Comparison of ENCODE assay signal across 13 mouse cellular contexts in the genomic region with DNA sequence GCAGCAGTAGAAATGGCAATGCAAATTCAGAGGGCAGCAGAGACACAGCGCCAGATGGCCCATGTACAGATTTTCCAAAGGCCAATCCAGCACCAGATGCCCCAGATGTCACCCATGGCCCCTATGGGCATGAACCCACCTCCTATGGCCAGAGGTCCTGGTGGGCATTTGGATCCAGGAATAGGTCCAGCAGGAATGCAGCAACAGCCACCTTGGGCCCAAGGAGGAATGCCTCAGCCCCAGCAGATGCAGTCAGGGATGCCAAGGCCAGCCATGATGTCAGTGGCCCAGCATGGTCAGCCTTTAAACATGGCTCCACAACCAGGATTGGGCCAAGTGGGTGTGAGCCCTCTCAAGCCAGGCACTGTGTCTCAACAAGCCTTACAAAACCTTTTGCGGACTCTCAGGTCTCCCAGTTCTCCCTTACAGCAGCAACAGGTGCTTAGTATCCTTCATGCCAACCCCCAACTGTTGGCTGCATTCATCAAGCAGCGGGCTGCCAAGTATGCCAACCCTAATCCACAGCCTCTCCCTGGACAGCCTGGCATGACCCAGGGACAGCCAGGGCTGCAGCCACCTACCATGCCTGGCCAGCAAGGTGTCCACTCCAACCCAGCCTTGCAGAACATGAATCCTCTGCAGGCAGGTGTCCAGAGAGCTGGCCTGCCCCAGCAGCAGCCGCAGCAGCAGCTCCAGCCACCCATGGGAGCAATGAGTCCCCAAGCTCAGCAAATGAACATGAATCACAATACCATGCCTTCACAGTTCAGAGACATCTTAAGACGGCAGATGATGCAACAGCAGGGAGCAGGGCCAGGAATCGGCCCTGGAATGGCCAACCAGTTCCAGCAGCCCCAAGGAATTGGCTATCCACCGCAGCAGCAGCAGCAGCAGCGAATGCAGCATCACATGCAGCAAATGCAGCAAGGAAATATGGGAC. TPM values are rescaled to one million over a fixed set of nuclear protein-coding genes. Genes with fewer than 3 reads are reported as not detected.
DNase-seq lines count a peak whose midpoint lies in the region; ATAC-seq and TF ChIP-seq lines count a peak whose summit lies in the region.
"Had no signal": no experiment of that assay in that cellular context is flagged by ENCODE, and none has a peak within 500 bp of the region (broad histone marks: within the 10 kb centered on the region; RNA-seq: fewer than 3 reads in every experiment).

No protein-coding gene starts in this region.

- no peak overlapping the region for H3K9ac ChIP-seq in intestine, embryonic 14.5 days (ENCODE audit: low read length)
- H3K9ac ChIP-seq in intestine, postnatal 0 days (ENCODE audit: low read depth, low read length) = no peak overlapping the region
- H3K9ac ChIP-seq in forebrain, embryonic 11.5 days (ENCODE audit: low read length) = no peak overlapping the region
- H3K9ac ChIP-seq: lung, embryonic 14.5 days; midbrain, embryonic 15.5 days; neural tube, embryonic 15.5 days had no signal

- H3K36me3 ChIP-seq in intestine, embryonic 14.5 days (ENCODE audit: control insufficient read depth, insufficient read depth, low read length) = peaks cover 71% of the 10 kb centered on the region
- peaks cover 57% of the 10 kb centered on the region for H3K36me3 ChIP-seq in intestine, postnatal 0 days (ENCODE audit: control insufficient read depth, insufficient read depth)
- H3K36me3 ChIP-seq in midbrain, embryonic 10.5 days = peaks cover 79% of the 10 kb centered on the region
- peaks cover 32% of the 10 kb centered on the region for H3K36me3 ChIP-seq in forebrain, embryonic 11.5 days (ENCODE audit: control insufficient read depth, insufficient read depth, low read length)

- no peak for TF ChIP-seq CTCF in intestine, postnatal 0 days (IDR thresholded peaks at IDR 0.05; ENCODE audit: low read depth)

- no peak overlapping the region for H3K4me2 ChIP-seq in intestine, embryonic 14.5 days (ENCODE audit: low read length)
- H3K4me2 ChIP-seq in intestine, postnatal 0 days (replicated peaks; ENCODE audit: low read depth) = no peak overlapping the region
- no peak overlapping the region for H3K4me2 ChIP-seq in forebrain, embryonic 11.5 days (ENCODE audit: low read depth, low read length, severe bottlenecking)
- H3K4me2 ChIP-seq: lung, embryonic 14.5 days; midbrain, embryonic 15.5 days; neural tube, embryonic 15.5 days had no signal

- H3K4me3 ChIP-seq in intestine, embryonic 14.5 days (ENCODE audit: low read depth, low read length) = no peak overlapping the region
- H3K4me3 ChIP-seq in intestine, postnatal 0 days (ENCODE audit: low read depth, low read length) = no peak overlapping the region
- H3K4me3 ChIP-seq in midbrain, embryonic 10.5 days = no peak overlapping the region
- no peak overlapping the region for H3K4me3 ChIP-seq in forebrain, embryonic 11.5 days (ENCODE audit: low read depth, low read length)
- H3K4me3 ChIP-seq: left cerebral cortex, adult 2 months; midbrain, embryonic 15.5 days; neural tube, embryonic 15.5 days had no signal

- DNase-seq in intestine, embryonic 14.5 days (ENCODE audit: low spot score) = peak; percentile 38
- DNase-seq in adipocyte (ENCODE audit: low spot score) = peak; percentile 74
- DNase-seq in cerebellum, adult 8-10 months = peak; percentile 52
- DNase-seq in gastrocnemius, postnatal 36 days = peak; percentile 24 to 32
- no peak for DNase-seq in midbrain, embryonic 10.5 days (ENCODE audit: low spot score)
- DNase-seq in spleen, adult 18-20 months = no peak
- no peak for DNase-seq in forebrain, embryonic 11.5 days (ENCODE audit: low spot score)
- DNase-seq: lung, embryonic 14.5 days; thymus, adult 18-20 months had no signal

- no peaks in the 10 kb centered on the region for H3K9me3 ChIP-seq in intestine, embryonic 14.5 days (ENCODE audit: control insufficient read depth, low read length)
- H3K9me3 ChIP-seq in intestine, postnatal 0 days (ENCODE audit: control insufficient read depth) = no peaks in the 10 kb centered on the region
- no peaks in the 10 kb centered on the region for H3K9me3 ChIP-seq in midbrain, embryonic 10.5 days (replicated peaks)
- no peaks in the 10 kb centered on the region for H3K9me3 ChIP-seq in forebrain, embryonic 11.5 days (ENCODE audit: control insufficient read depth, low read length)
- H3K9me3 ChIP-seq: midbrain, embryonic 15.5 days; neural tube, embryonic 15.5 days had no signal

- intact Hi-C loops in gastrocnemius, postnatal 36 days (cut with DNase I) = loop anchor here (5.0 kb wide), 1 partner anchor 272 kb away; no protein-coding TSS in a partner anchor

- no peak overlapping the region for H3K27ac ChIP-seq in intestine, embryonic 14.5 days (ENCODE audit: low read depth)
- H3K27ac ChIP-seq in intestine, postnatal 0 days (ENCODE audit: low read depth, low read length) = no peak overlapping the region; the same call in 1 of the 2 replicates
- H3K27ac ChIP-seq in midbrain, embryonic 10.5 days (replicated peaks) = no peak overlapping the region
- H3K27ac ChIP-seq in forebrain, embryonic 11.5 days (ENCODE audit: low read depth, low read length) = no peak overlapping the region
- H3K27ac ChIP-seq: left cerebral cortex, adult 2 months; midbrain, embryonic 15.5 days; neural tube, embryonic 15.5 days had no signal

- 94% methylated on average over 8 of the region's 8 CpGs for WGBS in intestine, embryonic 14.5 days
- WGBS in intestine, postnatal 0 days = 94% methylated on average over 8 of the region's 8 CpGs
- 92% methylated on average over 8 of the region's 8 CpGs for WGBS in midbrain, embryonic 10.5 days
- WGBS in forebrain, embryonic 11.5 days = 91% methylated on average over 8 of the region's 8 CpGs

- H3K4me1 ChIP-seq in intestine, embryonic 14.5 days (replicated peaks; ENCODE audit: control insufficient read depth, insufficient read depth, low read length) = no peaks in the 10 kb centered on the region
- H3K4me1 ChIP-seq in intestine, postnatal 0 days (replicated peaks; ENCODE audit: control insufficient read depth, insufficient read depth, low read length) = no peaks in the 10 kb centered on the region
- H3K4me1 ChIP-seq in midbrain, embryonic 10.5 days = no peaks in the 10 kb centered on the region
- H3K4me1 ChIP-seq in forebrain, embryonic 11.5 days (replicated peaks; ENCODE audit: control insufficient read depth, insufficient read depth, low read length) = no peaks in the 10 kb centered on the region
- H3K4me1 ChIP-seq: midbrain, embryonic 15.5 days; neural tube, embryonic 15.5 days had no signal

- no peaks in the 10 kb centered on the region for H3K27me3 ChIP-seq in intestine, embryonic 14.5 days (replicated peaks; ENCODE audit: control insufficient read depth, insufficient read depth, low read length)
- H3K27me3 ChIP-seq in intestine, postnatal 0 days (replicated peaks; ENCODE audit: control insufficient read depth, insufficient read depth, low read length) = no peaks in the 10 kb centered on the region
- no peaks in the 10 kb centered on the region for H3K27me3 ChIP-seq in midbrain, embryonic 10.5 days (ENCODE audit: low read depth, poor library complexity, severe bottlenecking)
- no peaks in the 10 kb centered on the region for H3K27me3 ChIP-seq in forebrain, embryonic 11.5 days (ENCODE audit: control insufficient read depth, insufficient read depth, low read length)
- H3K27me3 ChIP-seq: midbrain, embryonic 15.5 days; neural tube, embryonic 15.5 days had no signal

- no peak for ATAC-seq in intestine, embryonic 14.5 days (replicated peaks; ENCODE audit: low FRiP score, low TSS enrichment, low read depth)
- ATAC-seq in intestine, postnatal 0 days = no peak
- no peak for ATAC-seq in forebrain, embryonic 11.5 days (replicated peaks; ENCODE audit: low FRiP score)
- ATAC-seq: midbrain, embryonic 15.5 days had no signal

RNA-seq across cellular contexts. Expression of a gene that starts 13.9 kb away (rescaled TPM):
- 23.4 and 24.5 TPM in 2 replicates for polyA plus RNA-seq in intestine, embryonic 14.5 days (2014; fragmentation: Nextera tagmentation; extraction: Ambion mirVana)
- 8.3 and 8.7 TPM in 2 replicates for polyA plus RNA-seq in intestine, postnatal 0 days (2015; fragmentation: Nextera tagmentation; extraction: Ambion mirVana)
- 1 to 10 TPM; 7.3 TPM for total RNA-seq in gastrocnemius, postnatal 36 days (2021)
- 44.6 and 46.1 TPM in 2 replicates for polyA plus RNA-seq in midbrain, embryonic 10.5 days (2016; fragmentation: Nextera tagmentation; extraction: Ambion mirVana)
- polyA plus RNA-seq in forebrain, embryonic 11.5 days (2014; fragmentation: Nextera tagmentation; extraction: Ambion mirVana) = 39.3 and 43.6 TPM in 2 replicates

RNA-seq across cellular contexts. Expression of a gene that starts 47.3 kb away (rescaled TPM):
- polyA plus RNA-seq in intestine, embryonic 14.5 days (2014; fragmentation: Nextera tagmentation; extraction: Ambion mirVana) = 4.7 and 5.1 TPM in 2 replicates
- polyA plus RNA-seq in intestine, postnatal 0 days (2015; fragmentation: Nextera tagmentation; extraction: Ambion mirVana) = 1.6 TPM in 2 replicates
- 1 to 10 TPM in 1 of 2 experiments, under 1 TPM in 1; 0.67 to 1.4 TPM for total RNA-seq in gastrocnemius, postnatal 36 days (2021)
- polyA plus RNA-seq in midbrain, embryonic 10.5 days (2016; fragmentation: Nextera tagmentation; extraction: Ambion mirVana) = 2.4 and 2.5 TPM in 2 replicates
- polyA plus RNA-seq in forebrain, embryonic 11.5 days (2014; fragmentation: Nextera tagmentation; extraction: Ambion mirVana) = 3.3 and 4.0 TPM in 2 replicates

Comparison
In these comparisons a context has a peak if more than half of its experiments do, and no peak if none do; other contexts are left out.
1. DNase-seq: peak in intestine, embryonic 14.5 days (single experiment), adipocyte (single experiment), cerebellum, adult 8-10 months (single experiment) and gastrocnemius, postnatal 36 days (2 of 2); none in midbrain, embryonic 10.5 days (single experiment), spleen, adult 18-20 months (0 of 2) and forebrain, embryonic 11.5 days (single experiment).